Mouse (Mus musculus) heart, postnatal 0 days (tissue): ENCODE measurements around the gene Adcy7. TPM values are rescaled to one million over a fixed set of nuclear protein-coding genes. Genes with fewer than 3 reads are reported as not detected.

Experiments used
- ATAC-seq: fragments of 200-750 bp; cut with Nextera tagmentation; 2 replicates; pipeline ENCODE4 v1.8.0; 2017; ENCODE audit warnings: low read depth, moderate number of reproducible peaks, moderate library complexity; ENCODE audit not compliant: insufficient read depth
- DNase-seq: peaks from one replicate; pipeline ENCODE4 v3.0.0-alpha.2; 2016; ENCODE audit warnings: low spot score
- H3K27ac ChIP-seq: fragments of 300-500 bp; sonication (generic); 2 replicates; pipeline ENCODE4 v1.5.1; 2014; ENCODE audit warnings: low read depth, mild to moderate bottlenecking
- H3K27me3 ChIP-seq: fragments of 300-500 bp; sonication (generic); 2 replicates; pipeline ENCODE4 v1.6.1; 2014; ENCODE audit warnings: low read length, mixed read lengths; ENCODE audit not compliant: control insufficient read depth, insufficient read depth
- H3K36me3 ChIP-seq: fragments of 300-500 bp; sonication (generic); replicated peaks from 2 replicates; pipeline ENCODE4 v1.6.1; 2014; ENCODE audit warnings: low read length, mixed read lengths; ENCODE audit not compliant: control insufficient read depth, insufficient read depth
- H3K4me1 ChIP-seq: fragments of 300-500 bp; sonication (generic); 2 replicates; pipeline ENCODE4 v1.6.1; 2014; ENCODE audit warnings: antibody characterized with exemption; ENCODE audit not compliant: control insufficient read depth, insufficient read depth
- H3K4me2 ChIP-seq: fragments of 300-500 bp; sonication (generic); 2 replicates; pipeline ENCODE4 v1.6.1; 2014; ENCODE audit warnings: low read depth, mild to moderate bottlenecking, low read length, moderate library complexity
- H3K4me3 ChIP-seq: fragments of 300-500 bp; sonication (generic); 2 replicates; pipeline ENCODE4 v1.5.1; 2014; ENCODE audit warnings: low read depth, low read length
- H3K9ac ChIP-seq: fragments of 300-500 bp; sonication (generic); replicated peaks from 2 replicates; pipeline ENCODE4 v1.6.1; 2014; ENCODE audit warnings: low read depth, low read length, mixed read lengths
- H3K9me3 ChIP-seq: fragments of 300-500 bp; sonication (generic); replicated peaks from 2 replicates; pipeline ENCODE4 v1.6.1; 2016; ENCODE audit warnings: low read length; ENCODE audit not compliant: control insufficient read depth
- CTCF ChIP-seq: IDR thresholded peaks from 2 replicates; pipeline ENCODE4 v1.5.1; 2016; ENCODE audit warnings: antibody characterized with exemption, control low read depth, low read depth
- EP300 ChIP-seq: IDR thresholded peaks from 2 replicates; pipeline ENCODE4 v1.6.1; 2016; ENCODE audit warnings: antibody characterized with exemption, low read depth
- WGBS: fragments of 180-500 bp; shearing (Covaris S2); extraction: QIAGEN DNeasy Blood & Tissue Kit; methylation state at CpG from one replicate; pipeline ENCODE4 v1.1.7; 2014; 5-methylcytosine and 5-hydroxymethylcytosine counted together
- polyA plus RNA-seq: library from polyadenylated mRNA; unstranded; fragments of >200 nt; fragmentation: Nextera tagmentation; extraction: Ambion mirVana; gene quantifications from 2 replicates; pipeline ENCODE4 v1.2.1, GENCODE M21; 2015
- total RNA-seq: library from RNA; depleted of rRNA; stranded (reverse); fragments of >200 nt; gene quantifications from 2 replicates; pipeline ENCODE4 v1.2.3, GENCODE M21; 2014; ENCODE audit warnings: low replicate concordance

The Adcy7 gene
- total and polyA plus RNA-seq, 2 experiments from 2014 or later: 1.9 to 7.3 TPM

DNA sequence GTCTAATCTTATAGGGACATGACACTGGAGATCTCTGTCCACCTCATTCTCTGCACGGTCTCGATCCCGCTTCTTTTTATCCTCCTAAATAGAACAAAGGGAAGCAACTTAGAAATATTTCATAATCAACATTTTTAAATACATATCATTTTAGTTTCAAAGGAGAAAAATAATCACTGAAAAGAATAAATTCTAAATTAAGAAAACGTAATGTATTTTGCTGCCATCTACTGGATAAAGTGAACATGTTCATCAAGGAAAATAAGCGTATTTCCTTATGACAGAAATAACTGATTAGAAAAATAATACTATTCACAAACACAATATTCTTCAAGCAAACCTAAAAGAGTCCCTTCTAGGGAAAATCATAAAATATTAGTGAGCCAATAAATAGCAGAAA is 85.7 kb downstream of the Adcy7 start:
- no peaks in the 10 kb centered on the region for H3K27me3 ChIP-seq
- no peak for TF ChIP-seq EP300
- TF ChIP-seq CTCF: peak; percentile 27; the same call in 1 of the 2 replicates
- no peak overlapping the region for H3K9ac ChIP-seq
- no peaks in the 10 kb centered on the region for H3K9me3 ChIP-seq
- H3K4me1 ChIP-seq: peaks cover 14% of the 10 kb centered on the region
- H3K4me3 ChIP-seq: no peak overlapping the region
- peaks cover 65% of the 10 kb centered on the region for H3K36me3 ChIP-seq
- H3K4me2 ChIP-seq: no peak overlapping the region
- no peak overlapping the region for H3K27ac ChIP-seq
- ATAC-seq (no peak), DNase-seq (no peak)
- 71% methylated on average over 5 of the region's 5 CpGs for WGBS

DNA sequence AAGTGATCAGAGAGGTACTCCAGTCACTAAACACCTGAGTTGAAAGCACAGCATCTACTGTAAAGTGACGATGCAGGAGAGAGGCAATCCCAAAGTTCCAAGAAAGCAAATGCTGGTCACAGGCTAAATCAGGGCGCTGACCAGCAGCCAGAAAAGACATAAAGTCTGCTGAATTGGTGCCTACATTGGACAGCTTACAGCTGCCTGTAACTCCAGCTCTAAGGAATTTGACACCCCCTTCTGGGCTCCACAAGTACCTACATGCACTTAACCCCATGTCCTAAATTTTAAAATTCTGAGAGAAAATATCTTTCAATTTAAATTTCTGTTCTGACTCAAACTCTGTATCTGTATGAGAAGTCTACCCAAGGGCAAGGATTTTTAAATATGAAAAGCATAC is 87.8 kb downstream of the Adcy7 start:
- Histone ChIP-seq H3K27ac (peak overlapping the region; percentile 34), H3K4me2 (peak overlapping the region; percentile 81), H3K9ac (0 out of 2 replicates have a peak overlapping the region, but pooled peaks have one; percentile 20), H3K4me1 (peaks cover 18% of the 10 kb centered on the region), H3K27me3 (no peaks in the 10 kb centered on the region), H3K9me3 (no peaks in the 10 kb centered on the region), H3K4me3 (peak overlapping the region; percentile 98), H3K36me3 (peaks cover 46% of the 10 kb centered on the region)
- peak; percentile 20; the same call in 1 of the 2 replicates for TF ChIP-seq CTCF
- TF ChIP-seq EP300: no peak
- ATAC-seq (no peak), DNase-seq (peak; percentile 58)
- WGBS: 66% methylated on average over 2 of the region's 2 CpGs

DNA sequence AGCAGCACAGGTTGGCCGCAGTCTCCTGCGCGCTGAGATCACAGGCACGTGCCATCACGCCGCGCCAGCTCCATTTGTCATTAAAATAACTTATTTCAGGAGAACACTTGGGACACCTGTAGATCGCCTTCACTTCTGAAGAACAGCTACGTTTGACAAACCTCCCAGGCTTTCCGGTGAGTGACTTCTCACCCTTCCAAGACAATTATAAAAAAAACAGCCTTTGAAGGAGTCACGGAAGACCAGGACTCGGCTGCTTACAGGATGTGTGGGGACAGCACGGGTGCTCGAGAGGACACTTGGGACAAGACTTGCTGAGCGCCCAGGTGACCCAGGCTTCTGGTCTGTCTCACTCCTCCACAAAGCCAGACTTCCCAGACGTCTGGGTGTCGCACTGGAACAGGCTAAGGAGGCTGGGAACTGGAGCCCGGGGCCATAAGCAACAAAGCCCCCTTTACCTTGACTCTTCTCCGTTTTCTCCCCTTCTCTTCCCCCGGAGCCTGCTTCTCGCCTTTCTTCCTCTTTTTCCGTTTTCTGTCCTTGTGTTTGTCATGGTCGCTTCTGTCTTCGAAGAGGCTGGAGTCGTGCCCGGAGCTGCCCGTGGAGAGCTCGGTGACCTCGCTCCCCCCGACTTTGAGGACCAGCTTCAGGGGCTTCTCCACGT is 89.0 kb downstream of the Adcy7 start:
- DNase-seq (peak; percentile 18), ATAC-seq (no peak)
- Histone ChIP-seq H3K9me3 (no peaks in the 10 kb centered on the region), H3K9ac (peak overlapping the region; percentile 99), H3K36me3 (peaks cover 34% of the 10 kb centered on the region), H3K4me1 (peaks cover 18% of the 10 kb centered on the region), H3K27me3 (no peaks in the 10 kb centered on the region), H3K4me3 (peak overlapping the region; percentile 98), H3K27ac (peak overlapping the region; percentile 91), H3K4me2 (peak overlapping the region; percentile 81)
- TF ChIP-seq EP300 (no peak), CTCF (no peak)
- WGBS: under 1% methylated on average over 31 of the region's 31 CpGs

DNA sequence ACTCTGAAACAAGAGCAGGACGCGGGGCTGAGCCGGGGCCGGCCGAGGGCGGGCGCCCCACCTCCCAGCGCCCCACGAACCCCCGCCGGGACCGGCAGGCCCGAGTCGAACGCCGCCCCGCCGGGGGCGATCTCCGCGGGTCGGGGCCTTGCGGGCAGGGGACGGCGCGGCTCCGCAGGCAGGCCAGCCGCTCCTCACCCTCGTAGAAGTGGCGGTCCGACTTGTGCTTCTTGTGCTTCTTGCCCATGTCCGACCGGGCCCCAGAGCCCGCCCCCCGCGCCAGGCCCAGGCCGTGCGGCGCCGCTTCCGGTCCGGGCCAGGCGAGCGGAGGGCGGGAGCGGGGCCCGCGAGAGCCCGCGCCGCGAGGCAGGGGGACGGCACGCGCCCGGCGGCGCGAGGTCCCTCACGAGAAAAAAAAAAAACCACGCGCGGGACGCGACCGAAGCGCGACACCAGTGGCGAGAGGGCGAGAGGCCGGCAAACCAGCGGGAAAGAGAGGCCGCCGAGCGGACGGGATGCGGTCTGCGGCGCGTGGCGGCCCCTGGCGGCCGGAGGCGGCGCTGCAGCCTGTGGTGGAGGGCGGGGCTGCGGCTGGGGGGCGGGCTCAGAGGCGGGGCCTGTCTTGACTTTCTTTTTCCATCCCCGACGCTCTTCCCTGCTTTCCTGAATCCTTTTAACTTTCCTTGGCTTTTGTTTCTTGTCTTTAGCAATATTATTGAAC is 89.7 kb downstream of the Adcy7 start, which contains the start of gene Brd7:
Gene Brd7 (minus strand): TSS at position 487 of the 721 bp plus-strand sequence.
- DNase-seq (peak; percentile 72), ATAC-seq (peak; percentile 85)
- Histone ChIP-seq H3K4me1 (peaks cover 18% of the 10 kb centered on the region), H3K4me2 (peak within 1 kb of the TSS; percentile 81), H3K27ac (peak within 1 kb of the TSS; percentile 91), H3K27me3 (no peaks in the 10 kb centered on the region), H3K4me3 (peak within 1 kb of the TSS; percentile 98), H3K9me3 (no peaks in the 10 kb centered on the region), H3K9ac (peak within 1 kb of the TSS; percentile 99), H3K36me3 (peaks cover 27% of the 10 kb centered on the region)
- TF ChIP-seq EP300: no peak
- peak; percentile 61 for TF ChIP-seq CTCF
- under 1% methylated on average over 65 of the region's 91 CpGs for WGBS

- no peaks in the 10 kb centered on the region for H3K27me3 ChIP-seq
- 15% methylated on average over 11 of the region's 11 CpGs for WGBS
- no peak for TF ChIP-seq CTCF
- no peak for TF ChIP-seq EP300
- H3K9ac ChIP-seq: peak overlapping the region; percentile 99
- DNase-seq: peak; percentile 11
- no peaks in the 10 kb centered on the region for H3K9me3 ChIP-seq
- peak; percentile 7; the same call in 1 of the 2 replicates for ATAC-seq
- H3K4me3 ChIP-seq: peak overlapping the region; percentile 98
- peaks cover 20% of the 10 kb centered on the region for H3K36me3 ChIP-seq
- peak overlapping the region; percentile 91 for H3K27ac ChIP-seq
- peaks cover 18% of the 10 kb centered on the region for H3K4me1 ChIP-seq
- H3K4me2 ChIP-seq: peak overlapping the region; percentile 81
These were observed 90.4 kb downstream of the Adcy7 start for GRCm38 (mm10) chr8:88362446-88363150.
